Mouse (Mus musculus): Measurements from ENCODE around the gene Arid5b. TPM values are rescaled to one million over a fixed set of nuclear protein-coding genes. Genes with fewer than 3 reads are reported as not detected.
A peak's percentile ranks its signal among the peaks of the same experiment; 100 is the strongest.
"Not testable (repeated sequence)": the region's sequence is repeated elsewhere in the genome, so short reads cannot be mapped to it uniquely, and the experiment has no call there.

Gene Arid5b
- polyA plus RNA-seq, 1 experiment from 2014 or later, result 21.5 TPM

DNA sequence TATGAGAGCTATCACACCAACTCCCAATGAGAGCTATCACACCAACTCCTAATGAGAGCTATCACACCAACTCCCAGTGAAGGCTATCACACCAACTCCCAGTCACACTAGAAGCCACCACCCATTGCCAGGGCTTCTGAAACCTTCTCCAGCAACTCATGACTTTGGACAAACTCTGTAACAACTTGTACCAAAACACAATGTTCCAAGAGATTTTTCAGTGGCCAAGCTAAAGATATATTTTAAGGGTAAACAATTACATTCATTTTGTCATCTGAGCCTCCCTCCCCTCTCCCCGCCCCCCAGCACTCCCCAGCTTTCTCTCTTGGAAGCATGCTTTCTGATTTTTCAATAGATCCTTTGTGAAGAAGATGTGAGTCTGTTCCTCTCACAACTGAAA, 168.9 kb downstream of the Arid5b start:
- H3K4me1 ChIP-seq (replicated peaks), result peaks cover 48% of the 10 kb centered on the region
- no peaks in the 10 kb centered on the region for H3K27me3 ChIP-seq
- H3K36me3 ChIP-seq, result no peaks in the 10 kb centered on the region
- no peak overlapping the region for H3K9ac ChIP-seq
- no peak overlapping the region for H3K4me3 ChIP-seq
- H3K4me2 ChIP-seq, result no peak overlapping the region
- 79% methylated on average over 1 of the region's 1 CpGs for WGBS
- no peak overlapping the region for H3K27ac ChIP-seq (replicated peaks)
- no peak for ATAC-seq (ENCODE audit: low read depth)
- H3K9me3 ChIP-seq, result no peaks in the 10 kb centered on the region

- H3K9me3 ChIP-seq, result no peaks in the 10 kb centered on the region
- no peak overlapping the region for H3K4me2 ChIP-seq
- peak overlapping the region; percentile 79 for H3K27ac ChIP-seq (replicated peaks)
- ATAC-seq (ENCODE audit: low read depth), result no peak
- no peak overlapping the region for H3K4me3 ChIP-seq
- no peaks in the 10 kb centered on the region for H3K27me3 ChIP-seq
- H3K4me1 ChIP-seq (replicated peaks), result peaks cover 46% of the 10 kb centered on the region
- no peak overlapping the region for H3K9ac ChIP-seq
- H3K36me3 ChIP-seq, result no peaks in the 10 kb centered on the region
- 83% methylated on average over 6 of the region's 6 CpGs for WGBS
Measured at GRCm38 (mm10) chr10:68107716-68108115, 170.8 kb downstream of the Arid5b start.

GRCm38 (mm10) chr10:68106351-68106950, 172.1 kb downstream of the Arid5b start:
- H3K4me3 ChIP-seq, result no peak overlapping the region
- H3K4me2 ChIP-seq, result no peak overlapping the region
- ATAC-seq (ENCODE audit: low read depth), result no peak
- 24% methylated on average over 9 of the region's 9 CpGs for WGBS
- H3K9ac ChIP-seq, result no peak overlapping the region
- no peaks in the 10 kb centered on the region for H3K27me3 ChIP-seq
- peak overlapping the region; percentile 79 for H3K27ac ChIP-seq (replicated peaks)
- peaks cover 42% of the 10 kb centered on the region for H3K4me1 ChIP-seq (replicated peaks)
- H3K36me3 ChIP-seq, result 0 out of 2 replicates have a peak, but pooled peaks cover 5% of the 10 kb centered on the region
- no peaks in the 10 kb centered on the region for H3K9me3 ChIP-seq

- Histone ChIP-seq H3K9ac (no peak overlapping the region), H3K36me3 (peaks cover 17% of the 10 kb centered on the region; the same call in 1 of the 2 replicates), H3K27me3 (no peaks in the 10 kb centered on the region), H3K4me1 (replicated peaks) (peaks cover 42% of the 10 kb centered on the region), H3K4me2 (no peak overlapping the region), H3K9me3 (no peaks in the 10 kb centered on the region), H3K27ac (replicated peaks) (peak overlapping the region; percentile 79), H3K4me3 (no peak overlapping the region)
- 58% methylated on average over 14 of the region's 14 CpGs for WGBS
- ATAC-seq (ENCODE audit: low read depth), result no peak
Measured at GRCm38 (mm10) chr10:68104881-68105781, 173.4 kb downstream of the Arid5b start.

DNA sequence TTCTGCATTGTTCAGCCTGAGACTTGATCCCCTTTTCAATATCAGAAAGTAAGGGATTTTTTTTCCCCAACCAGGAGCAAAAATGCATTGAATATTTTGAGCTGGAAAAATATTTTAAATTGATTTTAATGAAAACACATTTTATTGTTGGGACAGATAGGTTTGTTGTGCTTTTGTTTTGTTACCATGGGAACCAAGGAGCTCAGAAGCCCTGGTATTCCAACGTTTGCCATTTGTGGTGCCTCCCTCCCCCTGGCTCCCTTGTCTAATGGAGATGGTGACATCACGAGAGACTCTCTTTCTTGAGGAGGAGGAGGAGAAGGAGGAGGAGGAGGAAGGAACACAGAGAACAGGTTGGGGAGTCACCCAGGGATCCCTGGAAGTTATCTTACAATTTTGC, 174.1 kb downstream of the Arid5b start:
- Histone ChIP-seq H3K27ac (replicated peaks) (peak overlapping the region; percentile 79; the same call in 1 of the 2 replicates), H3K4me2 (no peak overlapping the region), H3K27me3 (no peaks in the 10 kb centered on the region), H3K4me1 (replicated peaks) (peaks cover 42% of the 10 kb centered on the region), H3K36me3 (peaks cover 18% of the 10 kb centered on the region; the same call in 1 of the 2 replicates), H3K4me3 (no peak overlapping the region), H3K9ac (no peak overlapping the region), H3K9me3 (no peaks in the 10 kb centered on the region)
- WGBS, result 19% methylated on average over 2 of the region's 2 CpGs
- no peak for ATAC-seq (ENCODE audit: low read depth)

DNA sequence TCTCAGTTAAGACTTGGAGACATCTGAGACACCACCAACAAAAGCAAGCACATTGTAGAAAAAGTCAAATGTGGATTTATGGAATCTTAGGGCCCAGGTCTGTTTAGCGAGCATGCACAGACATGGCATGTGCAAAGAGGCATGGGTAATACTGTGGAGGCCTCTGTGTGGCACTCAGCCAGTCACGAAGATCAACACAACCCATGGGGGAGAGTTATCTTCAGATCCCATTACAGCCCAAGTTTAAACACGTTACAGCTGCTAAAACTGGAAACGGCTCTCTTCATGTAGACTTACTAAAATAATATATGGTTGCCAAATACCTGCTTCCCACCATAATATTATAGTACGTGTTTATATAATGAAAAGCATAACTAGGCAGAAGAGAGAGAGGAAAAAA, 174.6 kb downstream of the Arid5b start:
- peaks cover 42% of the 10 kb centered on the region for H3K4me1 ChIP-seq (replicated peaks)
- peaks cover 18% of the 10 kb centered on the region; the same call in 1 of the 2 replicates for H3K36me3 ChIP-seq
- H3K27me3 ChIP-seq, result no peaks in the 10 kb centered on the region
- H3K4me2 ChIP-seq, result no peak overlapping the region
- 0 out of 2 replicates have a peak overlapping the region, but pooled peaks have one; percentile 79 for H3K27ac ChIP-seq (replicated peaks)
- WGBS, result 67% methylated on average over 5 of the region's 5 CpGs
- no peaks in the 10 kb centered on the region for H3K9me3 ChIP-seq
- no peak overlapping the region for H3K9ac ChIP-seq
- ATAC-seq (ENCODE audit: low read depth), result no peak
- H3K4me3 ChIP-seq, result no peak overlapping the region

DNA sequence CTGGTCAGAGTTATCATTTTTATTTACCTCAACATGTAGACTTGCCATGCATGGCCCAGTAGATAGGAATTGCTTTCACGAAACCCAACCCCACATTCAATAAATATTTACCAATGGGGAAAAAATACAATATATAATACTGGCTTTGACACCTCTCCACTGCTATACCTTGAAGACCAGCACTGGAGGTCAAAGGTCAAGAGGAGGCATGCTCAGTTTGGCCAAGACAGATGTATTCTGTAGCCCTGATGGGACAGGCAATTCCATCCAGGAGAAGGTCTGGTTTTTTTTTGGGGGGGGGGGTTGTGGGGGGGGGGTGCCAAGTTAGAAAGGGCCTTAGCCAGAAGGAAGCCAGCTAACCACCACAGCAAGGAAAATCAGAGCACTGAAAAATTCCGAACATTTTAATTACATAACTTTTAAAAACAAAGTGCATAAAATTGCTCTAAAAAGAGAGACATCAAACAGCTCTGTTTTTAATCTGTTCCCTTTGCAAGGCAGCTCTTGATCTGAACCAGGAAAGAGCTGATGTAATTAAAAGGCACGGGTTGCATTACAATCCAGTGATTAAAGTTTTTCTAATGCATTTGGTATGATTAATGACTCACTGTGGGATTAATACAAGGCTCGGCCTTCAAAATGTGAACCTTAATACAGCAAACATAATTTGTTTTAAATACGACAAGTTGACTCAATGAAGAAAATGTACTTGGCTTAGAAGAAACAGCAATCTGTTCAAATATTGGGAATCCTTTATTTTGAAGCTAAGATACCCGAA, 175.3 kb downstream of the Arid5b start:
- WGBS, result 77% methylated on average over 6 of the region's 6 CpGs
- H3K4me2 ChIP-seq, result no peak overlapping the region
- no peaks in the 10 kb centered on the region for H3K27me3 ChIP-seq
- H3K27ac ChIP-seq (replicated peaks), result no peak overlapping the region
- H3K4me1 ChIP-seq (replicated peaks), result peaks cover 42% of the 10 kb centered on the region
- no peak overlapping the region for H3K4me3 ChIP-seq
- ATAC-seq (ENCODE audit: low read depth), result no peak
- no peaks in the 10 kb centered on the region for H3K9me3 ChIP-seq
- peaks cover 22% of the 10 kb centered on the region for H3K36me3 ChIP-seq
- H3K9ac ChIP-seq, result no peak overlapping the region

DNA sequence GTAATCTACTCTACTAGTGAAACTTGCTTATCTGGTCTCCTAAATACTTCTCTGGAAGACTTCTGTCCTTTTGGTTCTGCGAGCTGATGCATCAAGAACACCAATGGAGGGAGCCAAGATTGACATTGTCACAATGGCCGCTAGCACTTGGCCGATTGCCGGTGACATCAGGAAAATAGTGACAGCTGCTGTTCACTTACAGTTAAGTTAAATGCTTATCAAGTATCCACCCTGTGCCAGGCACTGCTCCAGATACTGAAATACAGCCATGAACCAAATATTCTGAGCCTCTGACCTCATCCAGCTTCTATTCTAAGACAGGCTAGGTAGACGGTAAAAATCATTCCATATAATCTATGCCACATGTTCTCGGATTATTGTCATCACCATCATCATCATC, 176.0 kb downstream of the Arid5b start:
- Histone ChIP-seq H3K4me3 (no peak overlapping the region), H3K27ac (replicated peaks) (no peak overlapping the region), H3K27me3 (no peaks in the 10 kb centered on the region), H3K9me3 (no peaks in the 10 kb centered on the region), H3K4me2 (no peak overlapping the region), H3K4me1 (replicated peaks) (peaks cover 39% of the 10 kb centered on the region), H3K9ac (no peak overlapping the region), H3K36me3 (peaks cover 29% of the 10 kb centered on the region)
- 94% methylated on average over 6 of the region's 6 CpGs for WGBS
- ATAC-seq (ENCODE audit: low read depth), result no peak

DNA sequence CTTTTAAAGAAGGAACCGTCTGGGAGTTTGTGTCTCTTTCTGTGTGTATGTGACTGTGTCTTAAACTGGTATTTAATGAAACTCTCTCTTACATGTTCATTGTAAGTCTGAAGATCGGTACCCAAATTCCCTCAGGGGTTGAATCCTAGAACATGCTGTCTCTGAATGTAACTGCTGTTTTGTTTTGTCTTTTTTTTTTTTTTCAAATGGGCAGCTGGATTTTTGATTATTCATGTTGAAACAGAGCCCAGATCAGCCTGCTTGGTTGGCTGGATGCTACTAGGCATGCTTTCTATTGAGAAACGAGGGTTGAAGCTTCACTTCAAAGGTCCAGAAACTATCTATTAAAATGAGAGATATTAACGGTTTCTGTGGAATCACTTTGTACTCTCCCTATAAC, 177.3 kb downstream of the Arid5b start:
- no peak for ATAC-seq (ENCODE audit: low read depth)

GRCm38 (mm10) chr10:68100506-68100905, 178.0 kb downstream of the Arid5b start:
- Histone ChIP-seq H3K9me3 (no peaks in the 10 kb centered on the region), H3K9ac (no peak overlapping the region), H3K4me1 (replicated peaks) (peaks cover 19% of the 10 kb centered on the region), H3K36me3 (peaks cover 48% of the 10 kb centered on the region), H3K4me3 (no peak overlapping the region), H3K27me3 (no peaks in the 10 kb centered on the region), H3K4me2 (no peak overlapping the region), H3K27ac (replicated peaks) (no peak overlapping the region)
- ATAC-seq (ENCODE audit: low read depth), result no peak
- 85% methylated on average over 8 of the region's 8 CpGs for WGBS

More for the DNA sequence above, 177.3 kb downstream of the Arid5b start:
- Histone ChIP-seq H3K4me1 (replicated peaks) (peaks cover 26% of the 10 kb centered on the region), H3K36me3 (peaks cover 42% of the 10 kb centered on the region), H3K9me3 (no peaks in the 10 kb centered on the region), H3K9ac (no peak overlapping the region), H3K27me3 (no peaks in the 10 kb centered on the region), H3K4me2 (no peak overlapping the region), H3K27ac (replicated peaks) (no peak overlapping the region), H3K4me3 (no peak overlapping the region)
- WGBS, result 75% methylated on average over 4 of the region's 4 CpGs

GRCm38 (mm10) chr10:68099801-68100200, 178.7 kb downstream of the Arid5b start:
- H3K4me3 ChIP-seq; H3K27me3 ChIP-seq; ATAC-seq (ENCODE audit: low read depth); H3K9me3 ChIP-seq; H3K27ac ChIP-seq (replicated peaks); H3K4me2 ChIP-seq; H3K9ac ChIP-seq: not testable (repeated sequence)
- Histone ChIP-seq H3K36me3 (peaks cover 54% of the 10 kb centered on the region), H3K4me1 (replicated peaks) (peaks cover 12% of the 10 kb centered on the region)
- 93% methylated on average over 7 of the region's 7 CpGs for WGBS

All from neural tube, embryonic 13.5 days (tissue).